Mouse (Mus musculus) thymus, adult 2 months (tissue): ENCODE measurements around the gene Atp10a.

ENCODE experiments used
- CTCF ChIP-seq: fragments of 200-500 bp; IDR thresholded peaks from 2 replicates; pipeline ENCODE4 v1.5.1; 2012; ENCODE audit warnings: mild to moderate bottlenecking, control low read depth, low read length, moderate library complexity, borderline replicate concordance; ENCODE audit not compliant: control insufficient read depth, poor library complexity, insufficient read depth; ENCODE audit errors: extremely low read depth
- POLR2A ChIP-seq: fragments of 200-500 bp; IDR thresholded peaks from 2 replicates; pipeline ENCODE4 v1.6.1; 2012; ENCODE audit warnings: mild to moderate bottlenecking, low read length, control low read depth, moderate library complexity; ENCODE audit not compliant: control insufficient read depth, poor library complexity, insufficient read depth; ENCODE audit errors: extremely low read depth

- TF ChIP-seq CTCF (no peak), POLR2A (no peak)
These were observed 42.9 kb downstream of the Atp10a start for GRCm38 (mm10) chr7:58698738-58699442.
